Mouse (Mus musculus): ENCODE data around the gene Nps. TPM values are rescaled to one million over a fixed set of nuclear protein-coding genes. Genes with fewer than 3 reads are reported as not detected.

Gene Nps
- polyA plus RNA-seq, 1 experiment, result not detected

GRCm38 (mm10) chr7:135237152-135237551, 21.4 kb upstream of the Nps start:
- Histone ChIP-seq H3K4me1 (ENCODE audit: control insufficient read depth, insufficient read depth, insufficient read length, low read length) (no peaks in the 10 kb centered on the region), H3K36me3 (ENCODE audit: control insufficient read depth, insufficient read depth, low read length) (no peaks in the 10 kb centered on the region), H3K27me3 (ENCODE audit: control insufficient read depth, insufficient read depth, low read length) (no peaks in the 10 kb centered on the region), H3K4me3 (ENCODE audit: low read depth, low read length) (no peak overlapping the region), H3K27ac (ENCODE audit: insufficient read depth, low read depth, low read length) (no peak overlapping the region)
- no peak for TF ChIP-seq CTCF (IDR thresholded peaks at IDR 0.05; ENCODE audit: extremely low read depth, insufficient read length, insufficient replicate concordance, low read depth, low read length)
- TF ChIP-seq POLR2A (IDR thresholded peaks at IDR 0.05; ENCODE audit: low read depth, low read length), result no peak
- WGBS, result 66% methylated on average over 3 of the region's 3 CpGs

GRCm38 (mm10) chr7:135239441-135239840, 19.1 kb upstream of the Nps start:
- no peak overlapping the region for H3K27ac ChIP-seq (ENCODE audit: insufficient read depth, low read depth, low read length)

DNA sequence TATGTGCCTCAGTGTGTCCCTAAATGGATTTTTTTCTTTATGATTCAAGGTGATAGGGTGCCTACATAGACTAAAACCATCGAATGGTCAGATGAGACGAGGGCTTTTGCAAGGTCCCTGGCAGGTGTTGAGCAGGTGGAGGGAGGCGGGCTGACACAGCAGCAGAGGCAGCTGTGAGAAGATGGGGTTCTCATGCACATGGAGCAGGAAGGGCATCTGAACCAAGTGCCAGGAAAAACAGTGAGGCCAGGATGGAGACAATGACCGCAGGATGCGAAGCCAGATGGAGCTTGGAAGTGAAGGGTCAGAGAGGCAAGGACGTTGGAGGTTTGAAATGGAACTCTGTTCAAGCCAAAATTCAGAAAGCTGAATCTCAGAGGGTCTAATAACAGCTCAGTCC, 18.5 kb upstream of the Nps start:
- no peaks in the 10 kb centered on the region for H3K27me3 ChIP-seq (ENCODE audit: control insufficient read depth, insufficient read depth, low read length)
- H3K4me1 ChIP-seq (ENCODE audit: control insufficient read depth, insufficient read depth, insufficient read length, low read length), result no peaks in the 10 kb centered on the region
- TF ChIP-seq CTCF (IDR thresholded peaks at IDR 0.05; ENCODE audit: extremely low read depth, insufficient read length, insufficient replicate concordance, low read depth, low read length), result no peak
- no peaks in the 10 kb centered on the region for H3K36me3 ChIP-seq (ENCODE audit: control insufficient read depth, insufficient read depth, low read length)
- 82% methylated on average over 6 of the region's 6 CpGs for WGBS
- H3K4me3 ChIP-seq (ENCODE audit: low read depth, low read length), result no peak overlapping the region
- no peak overlapping the region for H3K27ac ChIP-seq (ENCODE audit: insufficient read depth, low read depth, low read length)

More at GRCm38 (mm10) chr7:135239441-135239840, 19.1 kb upstream of the Nps start:
- WGBS, result 75% methylated on average over 4 of the region's 4 CpGs
- no peaks in the 10 kb centered on the region for H3K4me1 ChIP-seq (ENCODE audit: control insufficient read depth, insufficient read depth, insufficient read length, low read length)
- no peak overlapping the region for H3K4me3 ChIP-seq (ENCODE audit: low read depth, low read length)
- H3K36me3 ChIP-seq (ENCODE audit: control insufficient read depth, insufficient read depth, low read length), result no peaks in the 10 kb centered on the region
- no peaks in the 10 kb centered on the region for H3K27me3 ChIP-seq (ENCODE audit: control insufficient read depth, insufficient read depth, low read length)
- TF ChIP-seq CTCF (IDR thresholded peaks at IDR 0.05; ENCODE audit: extremely low read depth, insufficient read length, insufficient replicate concordance, low read depth, low read length), result no peak
- no peak for TF ChIP-seq POLR2A (IDR thresholded peaks at IDR 0.05; ENCODE audit: low read depth, low read length)

- H3K27me3 ChIP-seq (ENCODE audit: control insufficient read depth, insufficient read depth, low read length), result no peaks in the 10 kb centered on the region
- H3K27ac ChIP-seq (ENCODE audit: insufficient read depth, low read depth, low read length), result no peak overlapping the region
- TF ChIP-seq CTCF (IDR thresholded peaks at IDR 0.05; ENCODE audit: extremely low read depth, insufficient read length, insufficient replicate concordance, low read depth, low read length) (no peak), POLR2A (IDR thresholded peaks at IDR 0.05; ENCODE audit: low read depth, low read length) (no peak)
- no peaks in the 10 kb centered on the region for H3K4me1 ChIP-seq (ENCODE audit: control insufficient read depth, insufficient read depth, insufficient read length, low read length)
- 79% methylated on average over 2 of the region's 2 CpGs for WGBS
- H3K4me3 ChIP-seq (ENCODE audit: low read depth, low read length), result no peak overlapping the region
- H3K36me3 ChIP-seq (ENCODE audit: control insufficient read depth, insufficient read depth, low read length), result no peaks in the 10 kb centered on the region
Measured at GRCm38 (mm10) chr7:135240636-135241035, 17.9 kb upstream of the Nps start.

DNA sequence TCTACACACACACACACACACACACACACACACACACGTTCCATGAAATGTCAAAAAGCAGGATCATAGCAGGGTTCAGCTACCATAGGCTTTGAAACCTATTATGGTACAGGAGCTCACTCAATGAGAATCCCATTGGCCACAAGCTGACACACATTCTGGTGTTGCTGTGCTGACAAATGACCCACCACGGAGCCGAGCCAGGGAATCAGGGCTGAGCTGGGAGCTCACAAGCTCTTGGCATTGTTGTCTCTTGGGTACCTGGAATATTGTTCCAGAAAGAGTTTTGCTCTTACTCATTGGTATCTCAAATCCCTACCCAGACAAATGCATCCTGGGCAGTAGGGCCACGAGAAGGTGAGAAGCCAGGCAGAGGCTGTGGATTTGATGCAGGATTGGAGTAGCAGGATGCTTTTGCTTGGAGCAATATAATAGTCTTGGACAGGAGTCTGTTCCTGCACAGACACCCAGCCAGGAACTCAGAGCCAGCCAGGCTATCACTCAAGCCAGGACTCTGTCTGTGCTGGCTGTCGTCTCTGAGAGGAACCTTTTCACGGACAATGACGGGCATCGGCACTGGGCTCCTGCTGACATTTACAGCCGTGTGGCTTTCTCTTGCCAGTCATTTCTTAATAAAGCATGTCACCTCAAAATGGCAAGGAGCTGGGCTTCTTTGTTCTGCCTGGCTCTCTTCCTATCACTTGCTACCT, 14.2 kb upstream of the Nps start:
- no peaks in the 10 kb centered on the region for H3K36me3 ChIP-seq (ENCODE audit: control insufficient read depth, insufficient read depth, low read length)
- TF ChIP-seq POLR2A (IDR thresholded peaks at IDR 0.05; ENCODE audit: low read depth, low read length), result no peak
- TF ChIP-seq CTCF (IDR thresholded peaks at IDR 0.05; ENCODE audit: extremely low read depth, insufficient read length, insufficient replicate concordance, low read depth, low read length), result no peak
- H3K4me3 ChIP-seq (ENCODE audit: low read depth, low read length), result no peak overlapping the region
- H3K27ac ChIP-seq (ENCODE audit: insufficient read depth, low read depth, low read length), result no peak overlapping the region
- H3K27me3 ChIP-seq (ENCODE audit: control insufficient read depth, insufficient read depth, low read length), result no peaks in the 10 kb centered on the region
- WGBS, result 77% methylated on average over 9 of the region's 9 CpGs
- no peaks in the 10 kb centered on the region for H3K4me1 ChIP-seq (ENCODE audit: control insufficient read depth, insufficient read depth, insufficient read length, low read length)

DNA sequence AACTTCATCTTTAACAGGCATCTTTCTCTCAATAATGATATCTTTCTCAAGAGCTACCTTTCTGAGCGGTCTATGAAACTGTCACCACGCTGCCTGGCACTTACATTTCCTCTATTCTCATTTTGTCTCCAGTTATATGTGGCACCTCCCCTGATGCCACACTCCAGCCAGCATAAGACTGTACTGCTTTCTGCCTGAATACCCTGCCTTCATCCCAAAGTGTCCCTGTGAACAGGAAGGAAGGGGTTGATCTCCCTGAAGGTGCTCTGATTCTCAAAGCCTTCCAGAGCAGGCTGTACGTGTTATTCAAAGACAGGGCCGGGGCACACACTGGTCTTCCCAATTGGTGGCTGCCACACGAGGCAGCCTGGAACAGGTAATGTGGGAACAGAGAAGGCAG, 12.1 kb upstream of the Nps start:
- Histone ChIP-seq H3K36me3 (ENCODE audit: control insufficient read depth, insufficient read depth, low read length) (no peaks in the 10 kb centered on the region), H3K4me3 (ENCODE audit: low read depth, low read length) (no peak overlapping the region), H3K27me3 (ENCODE audit: control insufficient read depth, insufficient read depth, low read length) (no peaks in the 10 kb centered on the region), H3K27ac (ENCODE audit: insufficient read depth, low read depth, low read length) (no peak overlapping the region), H3K4me1 (ENCODE audit: control insufficient read depth, insufficient read depth, insufficient read length, low read length) (no peaks in the 10 kb centered on the region)
- TF ChIP-seq CTCF (IDR thresholded peaks at IDR 0.05; ENCODE audit: extremely low read depth, insufficient read length, insufficient replicate concordance, low read depth, low read length), result no peak
- no peak for TF ChIP-seq POLR2A (IDR thresholded peaks at IDR 0.05; ENCODE audit: low read depth, low read length)
- 78% methylated on average over 5 of the region's 5 CpGs for WGBS

- Histone ChIP-seq H3K36me3 (ENCODE audit: control insufficient read depth, insufficient read depth, low read length) (no peaks in the 10 kb centered on the region), H3K4me1 (ENCODE audit: control insufficient read depth, insufficient read depth, insufficient read length, low read length) (no peaks in the 10 kb centered on the region), H3K27me3 (ENCODE audit: control insufficient read depth, insufficient read depth, low read length) (no peaks in the 10 kb centered on the region), H3K27ac (ENCODE audit: insufficient read depth, low read depth, low read length) (no peak overlapping the region), H3K4me3 (ENCODE audit: low read depth, low read length) (no peak overlapping the region)
- TF ChIP-seq POLR2A (IDR thresholded peaks at IDR 0.05; ENCODE audit: low read depth, low read length), result no peak
- TF ChIP-seq CTCF (IDR thresholded peaks at IDR 0.05; ENCODE audit: extremely low read depth, insufficient read length, insufficient replicate concordance, low read depth, low read length), result no peak
- WGBS, result 44% methylated on average over 2 of the region's 2 CpGs
Measured at GRCm38 (mm10) chr7:135253249-135253648, 5.3 kb upstream of the Nps start.

Measured in small intestine, adult 2 months (tissue).